Mouse (Mus musculus) heart, postnatal 0 days (tissue): ENCODE results near the gene Osbpl3.

Experiments used
- CTCF ChIP-seq: IDR thresholded peaks from 2 replicates; pipeline ENCODE4 v1.5.1; 2016; ENCODE audit warnings: antibody characterized with exemption, control low read depth, low read depth
- EP300 ChIP-seq: IDR thresholded peaks from 2 replicates; pipeline ENCODE4 v1.6.1; 2016; ENCODE audit warnings: antibody characterized with exemption, low read depth

DNA sequence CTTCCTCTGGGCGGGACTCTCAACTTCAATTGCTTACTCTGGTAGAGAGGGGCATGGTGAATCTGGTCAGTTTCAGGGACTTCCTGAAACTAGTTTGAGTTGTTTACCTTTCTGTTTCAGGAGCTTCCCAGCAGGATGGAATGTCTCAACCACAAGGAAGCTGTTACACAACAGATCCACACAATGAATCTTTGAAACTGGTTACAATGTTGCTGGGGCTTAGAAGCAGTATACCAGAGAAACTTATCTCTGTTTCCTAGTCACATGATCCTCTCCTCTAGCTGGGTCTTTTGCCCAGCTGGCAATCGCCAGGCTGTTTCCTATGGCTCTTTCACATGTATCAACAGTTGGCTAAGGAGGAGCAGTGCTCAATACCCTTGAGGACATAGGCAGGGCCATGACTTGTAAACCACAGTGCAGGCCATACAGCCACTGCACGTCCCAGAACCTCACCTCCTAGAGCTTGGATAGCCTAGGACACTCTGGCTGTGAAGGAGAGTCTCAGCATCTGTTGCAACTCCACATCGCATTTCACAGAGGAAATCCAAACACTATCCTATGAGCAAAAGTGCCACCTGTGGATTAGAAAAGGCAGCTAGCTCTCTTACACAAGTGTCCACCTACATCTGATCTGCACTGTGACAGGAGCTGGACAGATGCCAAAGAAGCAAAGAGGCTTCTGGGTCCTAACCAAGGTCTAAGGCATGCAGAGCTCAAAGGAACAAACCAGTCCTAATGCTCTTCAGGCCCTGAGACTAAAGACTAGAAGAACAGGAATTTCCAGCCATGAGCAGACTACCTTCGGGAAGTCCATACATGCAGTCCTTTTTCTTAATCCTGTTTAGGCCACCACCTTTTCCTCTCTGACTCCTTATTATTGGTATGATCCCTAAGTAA is 14.8 kb downstream of the Osbpl3 start:
- no peak for TF ChIP-seq EP300
- TF ChIP-seq CTCF: no peak
